Mouse (Mus musculus) heart, embryonic 12.5 days (tissue): ENCODE data around the gene Mast4. TPM values are rescaled to one million over a fixed set of nuclear protein-coding genes. Genes with fewer than 3 reads are reported as not detected.

Source experiments
- ATAC-seq: fragments of 200-750 bp; cut with Nextera tagmentation; 2 replicates; pipeline ENCODE4 v1.8.0; 2017; ENCODE audit warnings: moderate TSS enrichment, moderate library complexity; ENCODE audit not compliant: insufficient number of reproducible peaks, low FRiP score
- H3K27ac ChIP-seq: fragments of 300-500 bp; sonication (generic); 2 replicates; pipeline ENCODE4 v1.5.1; 2016; ENCODE audit warnings: mild to moderate bottlenecking, moderate library complexity; ENCODE audit not compliant: poor library complexity, severe bottlenecking
- H3K27me3 ChIP-seq: fragments of 300-500 bp; sonication (generic); replicated peaks from 2 replicates; pipeline ENCODE4 v1.6.1; 2016; ENCODE audit warnings: mild to moderate bottlenecking, moderate library complexity
- H3K36me3 ChIP-seq: fragments of 300-500 bp; sonication (generic); 2 replicates; pipeline ENCODE4 v1.6.1; 2016; ENCODE audit warnings: mild to moderate bottlenecking, moderate library complexity
- H3K4me1 ChIP-seq: fragments of 300-500 bp; sonication (generic); replicated peaks from 2 replicates; pipeline ENCODE4 v1.6.1; 2016; ENCODE audit warnings: mild to moderate bottlenecking
- H3K4me2 ChIP-seq: fragments of 300-500 bp; sonication (generic); 2 replicates; pipeline ENCODE4 v1.6.1; 2016; ENCODE audit warnings: mild to moderate bottlenecking, moderate library complexity
- H3K4me3 ChIP-seq: fragments of 300-500 bp; sonication (generic); 2 replicates; pipeline ENCODE4 v1.5.1; 2016; ENCODE audit warnings: mild to moderate bottlenecking
- H3K9ac ChIP-seq: fragments of 300-500 bp; sonication (generic); 2 replicates; pipeline ENCODE4 v1.6.1; 2016; ENCODE audit warnings: mild to moderate bottlenecking, moderate library complexity
- H3K9me3 ChIP-seq: fragments of 300-500 bp; sonication (generic); replicated peaks from 2 replicates; pipeline ENCODE4 v1.6.1; 2016; ENCODE audit warnings: mild to moderate bottlenecking, moderate library complexity
- WGBS: fragments of 180-500 bp; shearing (Covaris S2); methylation state at CpG from one replicate; pipeline ENCODE4 v1.1.7; 2016; 5-methylcytosine and 5-hydroxymethylcytosine counted together
- polyA plus RNA-seq: library from polyadenylated mRNA; unstranded; fragments of >200 nt; fragmentation: Nextera tagmentation; extraction: Ambion mirVana; gene quantifications from 2 replicates; pipeline ENCODE4 v1.2.1, GENCODE M21; 2016

The Mast4 gene
- polyA plus RNA-seq, 1 experiment from 2014 or later, result 52.1 TPM

DNA sequence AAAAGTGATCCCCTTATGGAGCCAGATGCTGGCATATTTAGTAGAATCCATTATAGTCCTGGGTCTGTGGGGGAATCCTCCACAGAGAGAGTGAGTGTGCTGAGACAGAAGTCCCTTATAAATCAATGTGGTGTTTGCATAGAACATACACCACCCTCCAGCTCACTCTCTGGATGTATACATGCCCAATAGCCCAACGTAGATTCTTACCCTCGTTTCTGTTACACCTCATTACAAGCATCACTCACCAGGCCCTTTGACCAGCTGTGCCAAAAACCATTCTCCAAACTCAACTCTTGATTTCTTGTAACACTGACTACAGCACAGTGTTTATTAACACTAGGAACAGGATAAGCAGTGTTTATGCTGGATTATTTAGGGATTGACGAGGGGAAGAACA, 72.2 kb downstream of the Mast4 start:
- H3K27me3 ChIP-seq, result no peaks in the 10 kb centered on the region
- WGBS, result 80% methylated on average over 3 of the region's 3 CpGs
- H3K4me1 ChIP-seq, result no peaks in the 10 kb centered on the region; the same call in 1 of the 2 replicates
- no peak overlapping the region for H3K9ac ChIP-seq
- H3K36me3 ChIP-seq, result no peaks in the 10 kb centered on the region
- H3K27ac ChIP-seq, result no peak overlapping the region
- no peaks in the 10 kb centered on the region for H3K9me3 ChIP-seq
- no peak for ATAC-seq
- H3K4me2 ChIP-seq, result no peak overlapping the region
- no peak overlapping the region for H3K4me3 ChIP-seq

- Histone ChIP-seq H3K9me3 (no peaks in the 10 kb centered on the region), H3K27me3 (no peaks in the 10 kb centered on the region), H3K4me2 (no peak overlapping the region), H3K4me3 (no peak overlapping the region), H3K9ac (no peak overlapping the region), H3K36me3 (no peaks in the 10 kb centered on the region), H3K27ac (no peak overlapping the region), H3K4me1 (no peaks in the 10 kb centered on the region; the same call in 1 of the 2 replicates)
- ATAC-seq, result no peak
- WGBS, result 56% methylated on average over 3 of the region's 3 CpGs
Observed at GRCm38 (mm10) chr13:103260414-103260813, 73.9 kb downstream of the Mast4 start.

GRCm38 (mm10) chr13:103258106-103258505, 76.2 kb downstream of the Mast4 start:
- WGBS, result 66% methylated on average over 3 of the region's 3 CpGs
- no peaks in the 10 kb centered on the region for H3K9me3 ChIP-seq
- no peak for ATAC-seq

GRCm38 (mm10) chr13:103254861-103255260, 79.4 kb downstream of the Mast4 start:
- Histone ChIP-seq H3K4me2 (no peak overlapping the region), H3K9me3 (no peaks in the 10 kb centered on the region), H3K27ac (no peak overlapping the region), H3K9ac (no peak overlapping the region), H3K4me1 (no peaks in the 10 kb centered on the region), H3K4me3 (no peak overlapping the region), H3K27me3 (no peaks in the 10 kb centered on the region), H3K36me3 (no peaks in the 10 kb centered on the region)
- no peak for ATAC-seq
- WGBS, result 70% methylated on average over 3 of the region's 3 CpGs

More at GRCm38 (mm10) chr13:103258106-103258505, 76.2 kb downstream of the Mast4 start:
- no peaks in the 10 kb centered on the region for H3K27me3 ChIP-seq
- no peak overlapping the region for H3K9ac ChIP-seq
- H3K4me2 ChIP-seq, result no peak overlapping the region
- H3K27ac ChIP-seq, result no peak overlapping the region
- H3K36me3 ChIP-seq, result no peaks in the 10 kb centered on the region
- H3K4me1 ChIP-seq, result no peaks in the 10 kb centered on the region; the same call in 1 of the 2 replicates
- no peak overlapping the region for H3K4me3 ChIP-seq

GRCm38 (mm10) chr13:103253077-103253476, 81.2 kb downstream of the Mast4 start:
- no peak overlapping the region for H3K9ac ChIP-seq
- H3K9me3 ChIP-seq, result no peaks in the 10 kb centered on the region
- ATAC-seq, result no peak
- no peak overlapping the region for H3K27ac ChIP-seq
- H3K27me3 ChIP-seq, result no peaks in the 10 kb centered on the region
- no peaks in the 10 kb centered on the region for H3K4me1 ChIP-seq
- WGBS, result 88% methylated on average over 6 of the region's 6 CpGs
- no peak overlapping the region for H3K4me2 ChIP-seq
- H3K36me3 ChIP-seq, result no peaks in the 10 kb centered on the region
- H3K4me3 ChIP-seq, result no peak overlapping the region

DNA sequence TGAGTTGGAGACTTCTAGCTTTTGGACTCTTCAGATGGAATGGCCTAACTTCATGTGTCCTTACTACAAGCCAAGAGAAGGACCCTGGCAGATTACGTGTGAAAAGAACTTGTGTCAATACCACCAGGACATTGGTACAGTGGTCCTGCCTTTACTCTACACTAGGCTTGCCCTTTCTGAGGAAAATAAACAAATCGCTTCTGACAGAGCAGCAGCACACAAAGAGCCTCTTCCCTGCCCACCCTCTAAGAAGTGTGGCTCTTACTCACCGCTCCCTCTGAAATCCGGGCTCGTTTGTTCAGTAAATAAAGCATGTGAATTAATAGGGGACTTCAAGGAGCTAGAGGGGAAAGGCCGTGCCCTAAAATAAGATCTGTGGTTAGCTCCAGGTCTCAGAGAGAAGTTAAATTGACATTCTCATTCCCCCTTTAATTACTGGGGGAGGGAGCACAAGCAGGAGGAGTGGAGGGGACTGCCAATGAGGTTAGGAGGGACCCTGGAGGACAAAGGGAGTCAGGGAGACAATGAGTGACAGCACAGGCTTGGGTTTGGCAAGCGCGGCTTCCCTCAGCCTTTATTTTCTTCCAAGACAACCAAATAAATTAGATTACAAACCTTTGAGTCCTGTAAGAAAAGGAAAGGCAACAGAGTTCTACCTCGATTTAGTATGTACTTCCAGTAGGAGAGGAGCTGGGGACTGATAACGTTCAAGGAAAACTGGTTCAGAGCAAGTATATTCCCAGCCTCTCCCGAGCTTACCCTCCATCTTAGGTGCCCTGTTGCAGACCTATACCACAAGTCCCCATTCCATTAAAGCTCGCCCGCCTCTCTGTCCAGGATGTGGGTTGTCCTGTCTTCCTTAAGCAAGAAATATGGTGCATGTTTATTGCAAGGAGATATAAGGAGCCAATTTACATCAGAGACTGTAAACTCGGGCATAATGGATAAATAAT, 85.9 kb downstream of the Mast4 start:
- H3K4me2 ChIP-seq, result no peak overlapping the region
- no peak for ATAC-seq
- no peak overlapping the region for H3K27ac ChIP-seq
- no peak overlapping the region; the same call in 1 of the 2 replicates for H3K9ac ChIP-seq
- WGBS, result 50% methylated on average over 14 of the region's 14 CpGs
- H3K36me3 ChIP-seq, result no peaks in the 10 kb centered on the region
- no peaks in the 10 kb centered on the region; the same call in 1 of the 2 replicates for H3K4me1 ChIP-seq
- H3K27me3 ChIP-seq, result no peaks in the 10 kb centered on the region
- H3K4me3 ChIP-seq, result no peak overlapping the region
- no peaks in the 10 kb centered on the region for H3K9me3 ChIP-seq

GRCm38 (mm10) chr13:103246973-103247718, 87.2 kb downstream of the Mast4 start:
- Histone ChIP-seq H3K27ac (no peak overlapping the region), H3K4me2 (no peak overlapping the region), H3K4me1 (no peaks in the 10 kb centered on the region; the same call in 1 of the 2 replicates), H3K4me3 (no peak overlapping the region), H3K9ac (no peak overlapping the region), H3K9me3 (no peaks in the 10 kb centered on the region), H3K36me3 (no peaks in the 10 kb centered on the region), H3K27me3 (no peaks in the 10 kb centered on the region)
- WGBS, result 67% methylated on average over 5 of the region's 5 CpGs
- no peak for ATAC-seq

DNA sequence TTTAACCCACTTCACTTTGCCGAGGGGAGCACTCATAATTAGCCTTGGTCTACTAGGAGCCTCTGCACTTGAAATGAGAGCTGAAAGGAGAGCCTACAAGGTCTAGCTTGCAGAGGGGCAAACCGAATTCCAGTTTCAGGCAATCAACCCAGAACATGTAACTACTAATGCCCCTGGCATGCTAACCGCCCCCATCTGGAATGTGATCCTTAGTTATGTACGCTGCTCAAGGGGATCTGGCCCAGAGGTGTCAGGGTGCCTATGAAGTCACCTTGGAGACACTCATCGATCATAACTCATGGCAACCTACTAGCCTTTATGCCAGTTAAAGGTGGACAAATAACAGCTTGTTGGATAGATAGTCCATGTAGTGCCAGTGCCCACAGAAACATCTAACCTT, 88.9 kb downstream of the Mast4 start:
- Histone ChIP-seq H3K4me3 (no peak overlapping the region), H3K4me2 (no peak overlapping the region), H3K4me1 (no peaks in the 10 kb centered on the region; the same call in none of the 2 replicates), H3K27ac (no peak overlapping the region), H3K9ac (no peak overlapping the region), H3K9me3 (no peaks in the 10 kb centered on the region), H3K27me3 (no peaks in the 10 kb centered on the region), H3K36me3 (no peaks in the 10 kb centered on the region)
- no peak for ATAC-seq
- WGBS, result 76% methylated on average over 5 of the region's 5 CpGs

DNA sequence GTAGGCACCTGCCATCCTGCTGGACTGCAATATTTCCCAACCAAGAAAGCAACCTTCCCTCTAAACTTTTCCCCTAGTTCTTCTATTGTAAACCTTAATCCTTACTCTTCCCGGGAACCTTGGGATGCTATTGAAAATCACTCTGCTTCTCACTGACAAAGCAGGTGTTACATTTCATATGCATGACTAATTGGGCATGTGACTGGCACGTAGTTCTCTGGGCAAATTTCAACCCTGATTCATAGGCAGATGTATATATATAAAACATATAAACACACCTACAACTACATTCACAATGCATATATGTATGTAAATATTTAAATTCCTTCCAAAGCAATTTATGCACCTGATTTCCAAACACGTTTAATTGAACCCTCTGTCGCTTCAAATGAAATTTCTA, 90.2 kb downstream of the Mast4 start:
- Histone ChIP-seq H3K4me3 (no peak overlapping the region), H3K27ac (no peak overlapping the region), H3K9me3 (no peaks in the 10 kb centered on the region), H3K9ac (no peak overlapping the region), H3K27me3 (no peaks in the 10 kb centered on the region), H3K4me2 (no peak overlapping the region), H3K36me3 (no peaks in the 10 kb centered on the region), H3K4me1 (no peaks in the 10 kb centered on the region; the same call in none of the 2 replicates)
- 80% methylated on average over 4 of the region's 4 CpGs for WGBS
- ATAC-seq, result no peak

- Histone ChIP-seq H3K36me3 (no peaks in the 10 kb centered on the region), H3K27me3 (no peaks in the 10 kb centered on the region), H3K4me1 (no peaks in the 10 kb centered on the region; the same call in 1 of the 2 replicates), H3K4me2 (no peak overlapping the region), H3K9me3 (no peaks in the 10 kb centered on the region), H3K9ac (no peak overlapping the region), H3K4me3 (no peak overlapping the region), H3K27ac (no peak overlapping the region)
- 85% methylated on average over 4 of the region's 4 CpGs for WGBS
- ATAC-seq, result no peak
Observed at GRCm38 (mm10) chr13:103241092-103241491, 93.2 kb downstream of the Mast4 start.

- Histone ChIP-seq H3K36me3 (no peaks in the 10 kb centered on the region), H3K4me3 (no peak overlapping the region), H3K4me2 (no peak overlapping the region), H3K9me3 (no peaks in the 10 kb centered on the region), H3K27me3 (no peaks in the 10 kb centered on the region), H3K9ac (no peak overlapping the region), H3K27ac (no peak overlapping the region), H3K4me1 (no peaks in the 10 kb centered on the region; the same call in 1 of the 2 replicates)
- 87% methylated on average over 8 of the region's 8 CpGs for WGBS
- no peak for ATAC-seq
Observed at GRCm38 (mm10) chr13:103239654-103240053, 94.6 kb downstream of the Mast4 start.
